Mouse (Mus musculus) erythroid progenitor cell, adult 5-6 weeks (primary cell): Measurements from ENCODE around the gene Zfp1. TPM values are rescaled to one million over a fixed set of nuclear protein-coding genes. Genes with fewer than 3 reads are reported as not detected.
A peak's percentile ranks its signal among the peaks of the same experiment; 100 is the strongest.
"Not testable (repeated sequence)": the region's sequence is repeated elsewhere in the genome, so short reads cannot be mapped to it uniquely, and the experiment has no call there.

Source experiments
- ATAC-seq: replicated peaks from 2 replicates; pipeline ENCODE4 v1.8.0; 2016; ENCODE audit warnings: moderate number of reproducible peaks, mild to moderate bottlenecking, moderate TSS enrichment, inconsistent platforms; ENCODE audit not compliant: poor library complexity, low FRiP score, severe bottlenecking
- total RNA-seq, 2 experiments: library from RNA; stranded (forward) in 1 of 2; stranded (reverse) in 1 of 2; fragments of 150-400 nt in 1 of 2; fragments of 186-747, 209-891 nt in 1 of 2; gene quantifications; 2 replicates each; pipeline versions ENCODE4 v1.2.3 to v1.2.4; 2015 to 2017; ENCODE audit warnings: low replicate concordance in 2 of 2

Gene Zfp1
- total RNA-seq, 2 experiments from 2014 or later: 11.3 TPM; not detected in 1

DNA sequence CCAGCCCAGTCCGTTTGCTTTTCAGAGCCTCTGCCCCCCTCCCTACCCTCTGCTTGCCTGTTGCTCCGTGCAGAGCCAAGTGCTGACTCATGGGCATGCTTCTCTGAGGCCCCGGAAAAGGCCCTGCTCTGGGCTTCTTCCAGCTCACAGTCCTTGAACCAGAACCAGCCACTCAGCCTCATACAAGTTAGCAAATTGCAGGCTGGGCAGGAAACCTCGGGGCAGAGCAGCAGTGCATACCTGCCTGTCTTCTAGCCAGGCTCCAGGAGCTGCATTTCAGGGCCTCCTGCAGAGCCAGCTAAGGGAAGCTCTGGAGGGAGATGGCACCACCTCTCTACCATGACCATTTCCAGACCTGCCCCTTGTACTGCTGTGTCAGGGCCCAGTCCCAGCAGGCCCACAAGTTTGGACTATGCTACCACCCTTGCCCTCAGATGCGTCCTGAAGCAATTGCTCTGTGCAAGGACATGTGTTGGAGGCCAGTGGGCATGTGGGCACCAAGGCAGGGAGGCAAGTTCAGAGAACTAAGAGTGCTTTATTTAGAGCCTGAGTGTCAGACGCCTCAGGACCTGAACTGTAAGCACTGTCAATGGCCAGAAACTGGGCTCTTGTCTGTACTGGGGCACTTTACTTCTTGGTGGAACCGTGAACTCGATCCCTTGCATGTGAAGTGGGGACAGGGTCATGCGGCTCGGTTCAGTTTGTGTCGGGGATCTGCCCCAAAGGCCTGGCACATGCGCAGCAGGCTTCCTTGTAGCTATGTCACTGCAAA, 18.9 kb upstream of the Zfp1 start:
- ATAC-seq: no peak

DNA sequence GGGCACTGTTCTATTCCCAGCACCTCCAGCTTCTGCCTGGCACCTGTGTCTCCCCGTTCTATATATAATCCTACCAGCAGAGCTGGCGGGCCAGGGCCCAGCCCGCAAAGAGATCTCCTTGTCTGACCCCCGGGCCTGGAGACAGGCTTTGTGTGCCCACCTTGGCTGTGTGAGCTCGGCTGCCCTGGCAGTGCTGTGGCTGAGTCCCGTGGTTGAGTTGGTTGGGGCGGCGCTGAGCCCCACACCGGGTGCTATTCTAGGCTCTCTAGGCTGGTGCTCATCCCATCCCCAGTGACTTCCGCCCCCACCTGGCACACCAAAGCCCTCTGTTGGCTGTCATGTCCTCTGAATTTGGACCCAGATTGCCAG, 18.4 kb upstream of the Zfp1 start:
- ATAC-seq: no peak

DNA sequence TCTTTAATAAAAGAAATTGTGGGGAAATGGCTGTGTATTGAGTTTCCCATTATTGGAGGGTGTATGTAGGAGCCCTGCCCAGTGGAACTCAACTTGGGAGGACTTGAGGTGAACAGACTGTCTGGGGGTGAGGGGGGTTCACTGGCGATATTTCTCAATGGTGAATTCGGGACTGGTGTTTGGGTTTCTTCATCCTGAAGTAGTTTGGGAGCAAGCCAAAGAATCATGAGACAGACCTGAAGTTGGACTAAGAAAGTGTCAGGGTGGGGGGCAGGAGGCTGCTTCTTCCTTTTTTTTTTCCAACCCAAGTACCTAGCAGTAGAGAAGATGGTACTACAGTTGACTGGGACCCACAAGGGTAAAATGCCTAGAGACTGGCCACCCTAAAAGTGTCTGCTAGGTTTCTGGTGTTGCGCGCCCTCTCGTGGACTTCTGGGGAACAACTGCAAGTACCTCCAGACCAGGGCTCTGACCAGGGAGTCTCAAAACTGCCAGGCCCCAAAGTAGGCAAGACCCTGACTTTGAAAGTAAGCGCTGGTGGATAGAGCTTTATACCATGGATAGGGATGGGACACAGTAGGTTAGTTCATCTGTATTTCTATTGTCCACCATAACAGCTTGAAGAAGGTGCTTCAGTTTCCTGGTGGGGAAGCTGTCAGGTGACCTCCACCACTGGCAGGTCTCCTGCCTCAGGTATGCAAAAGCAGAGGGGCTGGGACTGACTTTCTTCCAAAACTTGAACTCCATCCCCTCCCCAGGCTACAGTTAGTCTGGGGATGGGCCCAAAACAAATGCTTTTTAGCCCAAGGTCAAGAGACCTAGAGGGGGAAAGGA, 17.3 kb upstream of the Zfp1 start:
- ATAC-seq: peak; percentile 51; the same call in 1 of the 2 replicates

DNA sequence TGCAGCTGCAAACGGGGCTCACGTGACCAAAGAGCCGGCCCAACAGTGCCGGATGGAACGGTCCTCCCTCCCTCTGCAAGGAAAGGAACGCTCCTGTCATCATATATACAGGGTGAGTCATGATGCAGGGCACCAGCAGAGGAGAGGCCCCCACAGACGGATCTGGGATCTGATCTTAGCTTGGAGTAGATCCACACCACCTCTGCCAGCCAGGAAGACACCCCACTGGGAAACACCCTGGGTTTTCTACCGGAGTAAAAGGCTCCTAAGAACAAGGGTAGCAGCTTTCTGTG, 16.7 kb upstream of the Zfp1 start:
- ATAC-seq: no peak

DNA sequence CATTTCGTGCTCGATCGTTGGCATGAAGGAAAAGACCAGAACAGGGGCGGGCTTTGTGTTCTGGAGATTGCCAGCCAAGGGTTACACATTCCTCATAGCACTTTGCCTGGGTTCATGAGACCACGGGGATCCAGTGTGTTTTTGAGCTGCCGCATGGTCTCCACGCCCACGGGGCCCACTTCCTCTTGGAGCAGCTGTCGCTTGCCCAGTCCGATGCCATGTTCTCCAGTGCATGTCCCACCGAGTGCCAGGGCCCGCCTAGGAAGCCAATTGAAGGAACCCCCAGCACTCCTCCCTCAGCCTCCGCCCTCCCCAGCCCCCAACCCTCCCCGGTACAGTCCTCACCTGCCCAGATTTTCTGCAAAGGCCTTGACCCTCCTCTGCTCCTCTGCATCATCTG, 16.3 kb upstream of the Zfp1 start:
- ATAC-seq: no peak

DNA sequence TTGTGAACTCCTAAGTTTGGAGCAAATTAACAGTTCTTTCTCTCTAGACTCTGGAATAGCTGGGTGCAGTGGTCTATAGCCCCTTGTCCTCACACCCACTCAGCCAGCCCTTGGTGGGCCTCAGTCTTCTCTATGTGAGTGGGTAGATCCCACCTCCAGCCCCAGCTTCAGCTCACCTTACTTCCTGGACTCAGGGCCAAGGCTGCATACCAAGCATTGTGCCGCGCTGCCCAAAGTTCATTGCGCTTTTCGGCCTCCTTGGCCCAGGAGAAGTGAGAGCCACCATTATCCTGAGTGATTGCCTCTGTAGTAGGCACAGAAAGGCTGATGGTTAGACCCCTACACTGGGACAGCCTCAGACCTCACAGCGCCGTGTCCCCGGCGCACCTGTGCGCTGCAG, 15.3 kb upstream of the Zfp1 start:
- ATAC-seq: no peak

DNA sequence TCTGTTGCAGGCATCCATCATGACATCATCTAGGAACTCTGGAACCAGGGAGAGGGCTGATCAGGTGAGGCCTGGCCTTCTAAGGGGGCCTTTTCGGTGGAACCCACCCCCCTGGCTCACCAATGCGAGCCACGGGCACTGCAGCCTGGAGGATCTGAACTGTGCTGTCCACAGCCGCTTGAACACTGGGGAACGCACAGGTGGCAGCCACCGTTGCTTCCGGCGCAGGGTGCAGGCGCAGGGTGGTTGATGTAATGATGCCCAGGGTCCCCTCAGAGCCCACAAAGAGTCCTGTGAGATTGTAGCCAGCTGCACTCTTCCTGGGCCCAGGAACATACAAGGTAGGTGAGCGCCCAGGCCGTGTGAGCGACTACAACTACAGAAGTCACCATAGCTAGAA, 14.8 kb upstream of the Zfp1 start:
- no peak for ATAC-seq

DNA sequence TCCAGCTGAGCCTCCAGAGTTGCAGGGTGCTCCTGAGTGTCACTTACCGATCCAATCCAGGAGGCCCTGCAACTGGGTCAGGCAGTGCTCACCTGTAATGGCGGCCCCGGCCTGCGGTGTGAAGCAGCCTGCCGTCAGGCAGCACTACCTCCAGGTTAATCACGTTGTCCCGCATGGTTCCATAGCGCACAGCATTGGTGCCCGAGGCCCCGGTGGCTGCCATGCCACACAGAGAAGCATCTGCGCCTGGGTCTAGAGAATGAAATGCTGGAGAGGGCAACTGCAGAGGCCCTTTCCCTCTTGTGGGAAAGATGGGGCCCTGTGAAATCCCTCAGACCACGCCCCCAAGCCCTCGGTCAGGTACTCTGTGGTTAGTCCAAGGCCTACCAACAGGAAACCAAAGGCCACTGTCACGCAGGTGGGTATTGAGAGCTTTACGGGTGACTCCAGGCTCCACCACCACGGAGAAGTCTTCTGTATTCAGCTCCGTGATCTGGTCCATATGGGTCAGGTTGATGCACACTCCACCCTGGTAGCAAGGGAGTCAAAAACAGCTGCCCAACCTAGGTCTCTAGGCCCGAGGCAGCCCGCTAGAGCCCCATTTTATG, 14.2 kb upstream of the Zfp1 start:
- ATAC-seq: no peak

DNA sequence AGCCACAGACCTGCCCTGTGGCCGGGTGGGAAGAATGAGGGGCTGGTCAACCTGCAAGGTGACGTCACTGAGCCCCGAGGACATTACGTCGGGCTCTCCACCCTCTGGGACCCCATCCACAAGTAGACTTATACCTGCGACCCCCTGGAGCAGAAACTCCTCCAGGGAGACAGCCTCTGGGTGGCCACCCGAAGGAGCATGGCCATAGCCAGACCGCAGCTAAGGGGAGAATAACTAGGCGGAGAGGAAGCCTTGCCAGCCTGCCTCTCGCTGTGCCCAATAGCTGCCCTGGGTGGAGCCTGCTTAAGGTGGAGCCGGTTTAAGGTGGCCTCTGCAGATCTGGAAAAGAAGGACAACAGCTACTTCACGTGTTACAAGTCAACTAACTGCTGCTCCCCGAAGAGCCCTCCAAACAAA, 13.1 kb upstream of the Zfp1 start, which contains the start of gene Ldhd:
TSS of gene Ldhd (minus strand) at position 270 of the 417 bp plus-strand sequence.
- ATAC-seq: peak; percentile 60; the same call in 1 of the 2 replicates

DNA sequence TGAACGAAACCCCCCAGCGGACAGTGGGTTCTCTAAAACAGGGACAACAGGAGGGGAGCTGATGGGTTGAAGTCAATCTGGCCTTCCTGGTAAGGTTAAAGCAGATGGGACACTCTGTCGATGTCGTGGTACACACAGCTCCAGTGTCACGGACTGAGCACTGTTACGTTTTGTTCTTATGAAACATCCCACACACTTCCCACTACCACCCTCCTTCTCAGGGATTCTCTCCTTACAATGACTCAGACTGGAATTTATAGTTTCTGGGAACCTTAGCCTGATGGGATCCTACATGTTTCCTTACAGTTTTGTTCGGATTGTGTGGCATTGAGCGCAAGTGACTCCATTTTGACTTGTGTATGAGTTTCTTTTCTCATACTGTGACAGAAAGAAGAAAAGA, 11.6 kb upstream of the Zfp1 start:
- ATAC-seq: no peak

DNA sequence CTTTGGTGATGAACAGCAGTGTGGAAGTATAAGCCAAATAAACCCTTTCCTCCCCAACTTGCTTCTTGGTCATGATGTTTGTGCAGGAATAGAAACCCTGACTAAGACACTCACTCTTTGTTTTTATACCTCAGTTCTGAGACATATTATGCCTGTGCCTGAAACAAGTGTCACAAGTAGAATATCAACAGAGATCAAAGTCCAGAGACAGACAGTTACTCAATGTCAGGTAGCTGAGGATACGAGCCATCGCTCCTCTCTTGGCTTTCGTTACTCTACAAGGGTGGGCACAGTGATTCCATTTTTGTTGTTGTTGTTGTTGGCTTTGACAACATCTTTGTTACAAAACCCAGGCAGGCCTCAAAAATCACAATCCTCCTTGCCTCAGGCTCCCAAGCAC, 10.2 kb upstream of the Zfp1 start:
- ATAC-seq: no peak

DNA sequence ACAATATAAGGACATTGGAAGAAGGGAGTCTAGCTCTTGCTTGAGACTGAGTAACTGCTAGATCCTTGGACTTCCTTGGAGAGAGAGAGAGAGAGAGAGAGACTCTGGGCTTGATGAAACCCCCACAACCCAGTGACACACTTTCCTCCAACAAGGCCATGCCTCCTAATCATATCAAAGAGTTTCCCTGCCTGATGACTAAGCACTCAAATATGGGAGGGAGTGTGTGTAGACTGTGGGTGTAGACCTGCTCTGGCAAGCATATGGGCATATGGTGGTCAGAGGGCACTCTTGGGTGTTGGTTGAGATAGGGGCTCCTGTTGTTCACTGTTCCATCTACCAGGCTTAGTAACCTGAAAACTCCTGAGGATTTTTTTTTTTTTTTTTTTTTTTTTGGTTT, 5.1 kb upstream of the Zfp1 start:
- ATAC-seq: no peak

DNA sequence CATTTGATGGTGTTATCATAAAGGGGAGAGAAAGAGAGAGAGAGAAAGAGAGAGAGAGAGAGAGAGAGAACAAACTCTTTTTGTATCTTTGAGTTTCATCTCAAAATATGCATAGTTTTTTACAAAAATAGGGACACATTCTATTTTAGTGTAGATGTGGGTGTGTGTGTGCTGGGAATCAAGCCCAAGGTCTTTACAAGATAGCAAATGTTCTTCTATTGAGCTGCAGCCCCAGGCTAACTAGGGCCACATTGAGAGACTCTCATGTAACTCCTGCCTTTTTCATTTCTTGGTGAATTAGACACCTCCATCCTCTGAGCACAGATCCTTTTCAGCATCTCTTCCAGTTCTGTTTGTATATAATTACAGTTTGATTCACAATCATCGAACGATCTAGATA, 2.1 kb upstream of the Zfp1 start:
- ATAC-seq: no peak

DNA sequence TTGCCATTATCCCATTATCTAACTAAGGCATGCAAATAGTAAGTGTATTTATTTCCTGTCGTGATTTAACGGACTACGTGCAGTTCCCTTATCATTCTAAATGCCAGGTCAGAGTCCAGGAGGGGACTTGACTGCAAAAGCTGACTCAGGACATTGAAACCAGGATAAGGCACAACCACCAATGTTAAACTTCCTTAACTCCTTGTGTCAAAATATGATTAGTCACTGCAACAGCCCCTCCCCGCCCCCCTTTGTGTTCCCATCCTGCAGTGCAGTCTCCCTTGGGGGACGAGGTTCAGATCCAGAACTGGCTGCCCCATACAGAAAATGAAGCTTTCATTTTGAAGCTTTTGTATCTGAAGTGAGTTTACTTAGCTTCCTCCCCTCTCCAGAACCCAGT, 705 bp upstream of the Zfp1 start:
- ATAC-seq: no peak

DNA sequence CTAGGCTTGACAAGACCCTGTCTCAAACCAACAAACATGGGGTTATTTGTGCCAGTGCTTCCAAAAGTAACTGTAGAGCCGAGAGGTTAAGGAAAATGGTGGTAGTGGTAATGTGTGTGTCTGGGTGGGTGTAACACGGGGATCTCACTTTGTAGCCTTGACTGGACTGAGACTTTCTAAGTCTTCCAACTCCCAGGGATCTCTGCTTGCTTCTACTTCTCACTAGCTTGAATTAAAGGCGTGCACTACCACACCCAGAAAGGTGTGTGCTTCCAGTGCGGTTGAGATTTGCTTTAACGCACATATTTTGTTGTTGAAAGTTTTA, 300 bp upstream of the Zfp1 start:
- peak; percentile 58 for ATAC-seq

DNA sequence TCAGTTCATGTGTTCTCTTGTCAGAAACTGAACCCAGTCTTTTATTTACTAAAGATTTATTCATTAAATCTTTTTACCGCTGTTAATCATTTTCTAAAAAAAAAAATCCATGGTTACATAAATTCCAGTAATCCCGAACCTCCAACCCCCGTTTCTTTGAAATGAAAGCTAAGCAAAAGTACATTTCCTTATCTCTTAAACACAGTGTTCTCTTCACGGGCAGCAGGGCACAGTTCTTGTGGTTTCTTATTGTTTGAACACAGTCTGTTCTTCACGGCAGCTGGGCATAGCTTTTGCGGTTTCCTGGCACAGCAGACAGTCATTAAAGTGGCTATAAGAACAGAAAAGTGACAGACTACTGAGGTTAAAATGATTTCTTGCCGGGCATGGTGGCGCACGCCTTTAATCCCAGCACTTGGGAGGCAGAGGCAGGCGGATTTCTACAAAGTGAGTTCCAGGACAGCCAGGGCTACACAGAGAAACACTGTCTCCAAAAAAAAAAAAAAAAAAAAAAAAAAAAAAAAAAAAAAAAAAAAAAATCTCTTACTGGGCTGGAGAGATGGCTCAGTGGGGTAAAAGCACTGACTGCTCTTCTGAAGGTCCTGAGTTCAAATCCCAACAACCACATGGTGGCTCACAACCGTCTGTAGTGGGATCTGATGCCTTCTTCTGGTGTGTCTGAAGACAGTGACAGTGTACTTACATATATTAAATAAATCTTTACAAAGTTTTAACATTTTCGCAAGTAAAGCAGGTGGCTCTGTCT, 1.3 kb downstream of the Zfp1 start:
- ATAC-seq: not testable (repeated sequence)

DNA sequence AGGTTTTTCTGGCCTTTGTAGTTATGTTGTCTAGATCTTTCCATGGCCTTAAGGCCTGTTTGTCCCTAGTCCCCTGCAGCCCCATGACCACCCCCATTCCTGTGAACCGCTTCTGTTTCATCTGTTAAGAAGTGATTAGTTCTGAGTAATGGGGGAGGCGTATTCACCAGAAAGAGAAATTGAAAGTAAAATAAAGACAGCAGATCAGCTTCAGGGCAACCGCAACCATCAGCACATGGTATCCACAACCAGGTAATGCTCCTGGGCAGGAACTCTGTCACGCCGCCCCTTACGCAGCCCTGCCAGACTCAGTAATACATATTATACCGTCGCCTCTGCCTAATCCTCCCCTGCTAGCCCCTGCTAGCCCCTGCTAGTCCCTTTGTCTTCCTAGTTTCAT, 2.5 kb downstream of the Zfp1 start:
- ATAC-seq: no peak

DNA sequence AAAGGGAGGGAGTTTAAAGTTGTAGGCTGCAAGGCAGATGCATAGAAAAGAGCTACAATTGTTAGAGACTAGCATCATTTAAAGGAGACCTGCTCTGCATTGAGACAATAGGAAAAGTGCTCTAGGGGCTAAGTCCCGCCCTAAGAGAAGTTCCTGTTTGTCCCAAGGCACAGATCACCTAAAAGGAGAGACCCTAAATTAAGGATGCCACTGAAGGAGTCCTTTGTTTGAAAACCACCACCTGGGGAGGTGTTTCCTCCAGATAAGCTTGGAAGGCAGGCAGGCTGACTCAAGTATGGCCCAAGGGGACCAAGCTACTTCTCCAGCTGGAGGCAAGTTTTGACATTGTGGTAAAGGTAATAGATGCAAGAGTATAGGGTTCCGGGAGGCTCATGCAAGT, 5.6 kb downstream of the Zfp1 start:
- no peak for ATAC-seq

DNA sequence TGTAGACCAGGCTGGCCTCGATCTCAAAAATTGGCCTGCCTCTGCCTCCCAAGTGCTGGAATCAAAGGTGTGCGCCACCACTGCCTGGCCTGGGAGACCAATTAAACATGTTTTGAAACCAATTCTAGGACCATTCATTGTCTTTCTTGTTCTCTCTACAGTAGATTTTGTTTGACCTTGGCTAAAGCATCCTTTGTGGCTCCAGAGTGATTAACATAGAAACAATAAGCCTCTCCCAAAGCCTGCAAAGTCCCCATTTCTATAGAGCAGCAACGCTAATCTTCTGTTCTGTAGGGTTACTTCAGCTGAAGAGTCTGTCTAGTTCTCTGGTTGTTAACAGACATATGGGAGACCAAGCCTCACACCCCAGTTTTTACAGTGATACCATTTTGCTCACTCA, 7.5 kb downstream of the Zfp1 start:
- ATAC-seq: no peak

DNA sequence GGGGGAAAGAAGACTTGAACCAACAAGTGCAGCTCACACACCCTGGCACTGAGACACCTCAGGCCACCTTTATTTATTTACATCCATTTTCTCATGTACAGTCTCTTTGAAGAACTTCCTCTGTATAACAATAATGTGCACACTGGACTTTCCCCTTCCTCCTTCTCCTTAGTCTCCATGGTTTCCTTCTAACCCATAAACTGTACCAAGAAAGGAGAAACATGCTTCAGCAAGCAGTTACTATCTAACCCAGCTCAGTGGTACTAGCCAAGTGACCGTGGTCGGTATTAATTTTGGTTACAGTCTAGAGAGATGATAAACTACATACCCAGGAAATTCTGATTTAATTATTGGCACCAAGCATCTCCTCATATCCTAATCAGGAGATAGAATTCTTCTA, 10.3 kb downstream of the Zfp1 start:
- ATAC-seq: no peak
